Mouse (Mus musculus) heart, postnatal 25 days (tissue): ENCODE measurements around the gene Rimbp2. TPM values are rescaled to one million over a fixed set of nuclear protein-coding genes. Genes with fewer than 3 reads are reported as not detected.

Source experiments
- total RNA-seq, 2 experiments: library from RNA; stranded (reverse); gene quantifications; 2 replicates each; pipeline ENCODE4 v1.2.3; 2021

Gene Rimbp2
- total RNA-seq, 2 experiments from 2014 or later, result 0.20 TPM; not detected in 1

Other genes starting within 250 kb of the Rimbp2 start
- 10 to 100 TPM; 12.6 to 14.2 TPM for gene Stx2, start 55.1 kb upstream of the Rimbp2 start, total RNA-seq
- gene Ran, start 66.6 kb upstream of the Rimbp2 start, total RNA-seq, result 100 to 1,000 TPM in 1 of 2 experiments, 10 to 100 TPM in 1; 94.6 to 110 TPM
- gene Adgrd1, start 143.3 kb upstream of the Rimbp2 start, total RNA-seq, result 1 to 10 TPM; 5.4 to 5.5 TPM